Mouse (Mus musculus): ENCODE measurements around the gene Gm37240. TPM values are rescaled to one million over a fixed set of nuclear protein-coding genes. Genes with fewer than 3 reads are reported as not detected.
A peak's percentile ranks its signal among the peaks of the same experiment; 100 is the strongest.

The Gm37240 gene
- polyA plus RNA-seq, 1 experiment from 2014 or later = 8.9 TPM

- peak; percentile 57 for ATAC-seq (replicated peaks; ENCODE audit: low FRiP score)
- no peaks in the 10 kb centered on the region for H3K36me3 ChIP-seq
- WGBS = 62% methylated on average over 11 of the region's 11 CpGs
- no peak overlapping the region for H3K4me3 ChIP-seq (replicated peaks)
- H3K27ac ChIP-seq = no peak overlapping the region
- no peaks in the 10 kb centered on the region for H3K27me3 ChIP-seq
- peaks cover 15% of the 10 kb centered on the region for H3K4me1 ChIP-seq
- H3K9me3 ChIP-seq (replicated peaks) = no peaks in the 10 kb centered on the region
- H3K9ac ChIP-seq = no peak overlapping the region
- H3K4me2 ChIP-seq = no peak overlapping the region
Observed at GRCm38 (mm10) chr3:85022800-85023199, 864.5 kb downstream of the Gm37240 start.

- no peak for ATAC-seq (replicated peaks; ENCODE audit: low FRiP score)
- H3K36me3 ChIP-seq = no peaks in the 10 kb centered on the region
- 95% methylated on average over 6 of the region's 6 CpGs for WGBS
- H3K27ac ChIP-seq = no peak overlapping the region
- H3K27me3 ChIP-seq = no peaks in the 10 kb centered on the region
- H3K9me3 ChIP-seq (replicated peaks) = no peaks in the 10 kb centered on the region
- H3K4me1 ChIP-seq = peaks cover 15% of the 10 kb centered on the region
- no peak overlapping the region for H3K9ac ChIP-seq
- H3K4me3 ChIP-seq (replicated peaks) = no peak overlapping the region
- H3K4me2 ChIP-seq = no peak overlapping the region
Observed at GRCm38 (mm10) chr3:85021816-85022215, 865.5 kb downstream of the Gm37240 start.

GRCm38 (mm10) chr3:85020137-85020536 is 867.2 kb downstream of the Gm37240 start:
- Histone ChIP-seq H3K27me3 (no peaks in the 10 kb centered on the region), H3K27ac (no peak overlapping the region), H3K4me2 (no peak overlapping the region), H3K4me3 (replicated peaks) (no peak overlapping the region), H3K9me3 (replicated peaks) (no peaks in the 10 kb centered on the region), H3K4me1 (peaks cover 12% of the 10 kb centered on the region), H3K9ac (no peak overlapping the region), H3K36me3 (no peaks in the 10 kb centered on the region)
- no peak for ATAC-seq (replicated peaks; ENCODE audit: low FRiP score)

- 49% methylated on average over 9 of the region's 9 CpGs for WGBS
- H3K36me3 ChIP-seq = no peaks in the 10 kb centered on the region
- no peak overlapping the region for H3K9ac ChIP-seq
- no peak for ATAC-seq (replicated peaks; ENCODE audit: low FRiP score)
- no peaks in the 10 kb centered on the region for H3K27me3 ChIP-seq
- no peak overlapping the region for H3K4me3 ChIP-seq (replicated peaks)
- no peak overlapping the region for H3K4me2 ChIP-seq
- H3K9me3 ChIP-seq (replicated peaks) = no peaks in the 10 kb centered on the region
- H3K4me1 ChIP-seq = 0 out of 2 replicates have a peak, but pooled peaks cover 3% of the 10 kb centered on the region
- no peak overlapping the region for H3K27ac ChIP-seq
Observed at GRCm38 (mm10) chr3:85015667-85016066, 871.7 kb downstream of the Gm37240 start.

GRCm38 (mm10) chr3:85012889-85013288 is 874.4 kb downstream of the Gm37240 start:
- Histone ChIP-seq H3K4me2 (no peak overlapping the region), H3K27me3 (no peaks in the 10 kb centered on the region), H3K36me3 (no peaks in the 10 kb centered on the region), H3K9me3 (replicated peaks) (no peaks in the 10 kb centered on the region), H3K9ac (no peak overlapping the region), H3K27ac (no peak overlapping the region), H3K4me1 (0 out of 2 replicates have a peak, but pooled peaks cover 3% of the 10 kb centered on the region), H3K4me3 (replicated peaks) (no peak overlapping the region)
- WGBS = 87% methylated on average over 6 of the region's 6 CpGs
- no peak for ATAC-seq (replicated peaks; ENCODE audit: low FRiP score)

GRCm38 (mm10) chr3:85005257-85005656 is 882.1 kb downstream of the Gm37240 start:
- 46% methylated on average over 2 of the region's 2 CpGs for WGBS

GRCm38 (mm10) chr3:84988880-84989279 is 898.4 kb downstream of the Gm37240 start:
- WGBS = 91% methylated on average over 4 of the region's 4 CpGs
- H3K4me2 ChIP-seq = no peak overlapping the region
- no peak overlapping the region for H3K4me3 ChIP-seq (replicated peaks)
- ATAC-seq (replicated peaks; ENCODE audit: low FRiP score) = no peak
- H3K27me3 ChIP-seq = no peaks in the 10 kb centered on the region
- no peaks in the 10 kb centered on the region for H3K9me3 ChIP-seq (replicated peaks)
- no peaks in the 10 kb centered on the region for H3K4me1 ChIP-seq
- no peaks in the 10 kb centered on the region for H3K36me3 ChIP-seq
- H3K9ac ChIP-seq = no peak overlapping the region
- no peak overlapping the region for H3K27ac ChIP-seq

More at GRCm38 (mm10) chr3:85005257-85005656, 882.1 kb downstream of the Gm37240 start:
- no peak for ATAC-seq (replicated peaks; ENCODE audit: low FRiP score)
- Histone ChIP-seq H3K9ac (no peak overlapping the region), H3K4me3 (replicated peaks) (no peak overlapping the region), H3K27me3 (no peaks in the 10 kb centered on the region), H3K36me3 (no peaks in the 10 kb centered on the region), H3K9me3 (replicated peaks) (no peaks in the 10 kb centered on the region), H3K4me2 (no peak overlapping the region), H3K27ac (no peak overlapping the region), H3K4me1 (peaks cover 7% of the 10 kb centered on the region; the same call in 1 of the 2 replicates)

- WGBS = 77% methylated on average over 8 of the region's 8 CpGs
- ATAC-seq (replicated peaks; ENCODE audit: low FRiP score) = no peak
- no peak overlapping the region for H3K4me3 ChIP-seq (replicated peaks)
Observed at GRCm38 (mm10) chr3:84985121-84985625, 902.1 kb downstream of the Gm37240 start.

GRCm38 (mm10) chr3:84982688-84983087 is 904.6 kb downstream of the Gm37240 start:
- 65% methylated on average over 4 of the region's 4 CpGs for WGBS
- no peak overlapping the region for H3K4me2 ChIP-seq
- no peaks in the 10 kb centered on the region for H3K27me3 ChIP-seq
- H3K4me3 ChIP-seq (replicated peaks) = no peak overlapping the region
- H3K4me1 ChIP-seq = no peaks in the 10 kb centered on the region
- H3K9ac ChIP-seq = no peak overlapping the region
- no peak for ATAC-seq (replicated peaks; ENCODE audit: low FRiP score)
- no peak overlapping the region for H3K27ac ChIP-seq
- no peaks in the 10 kb centered on the region for H3K9me3 ChIP-seq (replicated peaks)
- H3K36me3 ChIP-seq = peaks cover 16% of the 10 kb centered on the region

More at GRCm38 (mm10) chr3:84985121-84985625, 902.1 kb downstream of the Gm37240 start:
- Histone ChIP-seq H3K4me1 (no peaks in the 10 kb centered on the region), H3K9ac (no peak overlapping the region), H3K9me3 (replicated peaks) (no peaks in the 10 kb centered on the region), H3K36me3 (peaks cover under 1% of the 10 kb centered on the region; the same call in 1 of the 2 replicates), H3K4me2 (no peak overlapping the region), H3K27ac (no peak overlapping the region), H3K27me3 (no peaks in the 10 kb centered on the region)

GRCm38 (mm10) chr3:84980158-84980557 is 907.2 kb downstream of the Gm37240 start:
- H3K4me3 ChIP-seq (replicated peaks) = no peak overlapping the region
- no peaks in the 10 kb centered on the region for H3K27me3 ChIP-seq
- no peak for ATAC-seq (replicated peaks; ENCODE audit: low FRiP score)
- WGBS = 97% methylated on average over 2 of the region's 2 CpGs
- no peaks in the 10 kb centered on the region for H3K4me1 ChIP-seq
- no peak overlapping the region for H3K27ac ChIP-seq
- H3K4me2 ChIP-seq = no peak overlapping the region
- H3K9ac ChIP-seq = no peak overlapping the region
- no peaks in the 10 kb centered on the region for H3K9me3 ChIP-seq (replicated peaks)
- H3K36me3 ChIP-seq = peaks cover 33% of the 10 kb centered on the region

- WGBS = 72% methylated on average over 11 of the region's 11 CpGs
- Histone ChIP-seq H3K4me3 (replicated peaks) (no peak overlapping the region), H3K27ac (no peak overlapping the region), H3K4me2 (no peak overlapping the region), H3K36me3 (peaks cover 38% of the 10 kb centered on the region), H3K9me3 (replicated peaks) (no peaks in the 10 kb centered on the region), H3K27me3 (no peaks in the 10 kb centered on the region), H3K4me1 (no peaks in the 10 kb centered on the region), H3K9ac (no peak overlapping the region)
- no peak for ATAC-seq (replicated peaks; ENCODE audit: low FRiP score)
Observed at GRCm38 (mm10) chr3:84978676-84979075, 908.6 kb downstream of the Gm37240 start.

GRCm38 (mm10) chr3:84974193-84974592 is 913.1 kb downstream of the Gm37240 start:
- no peaks in the 10 kb centered on the region for H3K27me3 ChIP-seq
- H3K9ac ChIP-seq = no peak overlapping the region
- no peaks in the 10 kb centered on the region for H3K9me3 ChIP-seq (replicated peaks)
- H3K4me3 ChIP-seq (replicated peaks) = no peak overlapping the region
- no peak overlapping the region for H3K4me2 ChIP-seq
- H3K27ac ChIP-seq = no peak overlapping the region
- ATAC-seq (replicated peaks; ENCODE audit: low FRiP score) = no peak
- no peaks in the 10 kb centered on the region for H3K4me1 ChIP-seq
- 89% methylated on average over 9 of the region's 9 CpGs for WGBS
- peaks cover 50% of the 10 kb centered on the region for H3K36me3 ChIP-seq

- 95% methylated on average over 2 of the region's 2 CpGs for WGBS
- H3K4me3 ChIP-seq (replicated peaks) = no peak overlapping the region
- H3K4me1 ChIP-seq = no peaks in the 10 kb centered on the region
- H3K27ac ChIP-seq = no peak overlapping the region
- H3K9me3 ChIP-seq (replicated peaks) = no peaks in the 10 kb centered on the region
- no peak overlapping the region for H3K9ac ChIP-seq
- no peaks in the 10 kb centered on the region for H3K27me3 ChIP-seq
- no peak overlapping the region for H3K4me2 ChIP-seq
- H3K36me3 ChIP-seq = peaks cover 54% of the 10 kb centered on the region
- no peak for ATAC-seq (replicated peaks; ENCODE audit: low FRiP score)
Observed at GRCm38 (mm10) chr3:84972881-84973280, 914.4 kb downstream of the Gm37240 start.
